Mouse (Mus musculus): ENCODE measurements at regions not wholly inside any gene's neighbourhood (a gene's known extent, or its start where the extent isn't known, plus 50 kb on each side); places are given as distances from the start of the nearest gene placed in this dataset.

GRCm38 (mm10) chr8:26350616-26351015 lies 231.3 kb downstream of the Gm45692 start:
- in situ Hi-C loops (cut with MboI; ENCODE audit: low pct_ligation_motif_present, low pct_unique_long_range_greater_than_20kb, low sequenced_read_pairs) = no loop called here
- no peaks in the 10 kb centered on the region for H3K36me3 ChIP-seq (replicated peaks in 1 of 2; ENCODE audit: control insufficient read depth in 1 of 2, insufficient read depth in 1 of 2, low read length in 1 of 2)
- no peaks in the 10 kb centered on the region for H3K9me3 ChIP-seq (replicated peaks; ENCODE audit: low read length)
- TF ChIP-seq RCOR1 (conservative IDR thresholded peaks at IDR 0.05; ENCODE audit: low read depth, low read length) (no peak), ZMIZ1 (IDR thresholded peaks at IDR 0.05; ENCODE audit: low read depth, low read length) (no peak), SIN3A (IDR thresholded peaks at IDR 0.05; ENCODE audit: low read length) (no peak), RAD21 (IDR thresholded peaks at IDR 0.05; ENCODE audit: low read depth, low read length) (no peak), MEF2A (IDR thresholded peaks at IDR 0.05; ENCODE audit: borderline replicate concordance, low read depth, low read length) (no peak), POLR2AphosphoS2 (IDR thresholded peaks at IDR 0.05; ENCODE audit: low read depth, low read length) (no peak), KAT2A (IDR thresholded peaks at IDR 0.05; ENCODE audit: insufficient replicate concordance, low read length) (no peak), USF1 (IDR thresholded peaks at IDR 0.05; ENCODE audit: low read depth, low read length) (no peak)
- H3K4me3 ChIP-seq (replicated peaks in 1 of 3; ENCODE audit: low read depth in 2 of 3, low read length in 2 of 3, poor library complexity in 1 of 3) = no peak overlapping the region
- no peak overlapping the region for H3K4me2 ChIP-seq (ENCODE audit: insufficient read depth, low read depth, poor library complexity, severe bottlenecking)
- no peak for DNase-seq (ENCODE audit: extremely low read depth)
- H3K9ac ChIP-seq (ENCODE audit: insufficient read depth, low read depth) = no peak overlapping the region
- peaks cover under 1 to 12% of the 10 kb centered on the region in 2 experiments; a peak in 3 of 4 replicates for H3K4me1 ChIP-seq (ENCODE audit: control insufficient read depth in 1 of 2, insufficient read depth in 2 of 2)
- dilution Hi-C loops (cut with MboI; ENCODE audit: extremely low pct_ligation_motif_present, extremely low pct_unique_long_range_greater_than_20kb, low sequenced_read_pairs) = no loop called here
- H3K27me3 ChIP-seq (replicated peaks) = no peaks in the 10 kb centered on the region
- H3K79me2 ChIP-seq (replicated peaks; ENCODE audit: control insufficient read depth, extremely low read depth, insufficient read depth, poor library complexity, severe bottlenecking) = no peaks in the 10 kb centered on the region
- H3K27ac ChIP-seq (ENCODE audit: insufficient read depth, low read depth) = no peak overlapping the region

GRCm38 (mm10) chr8:26351643-26352540 lies 232.6 kb downstream of the Gm45692 start:
- H3K36me3 ChIP-seq (replicated peaks in 1 of 2; ENCODE audit: control insufficient read depth in 1 of 2, insufficient read depth in 1 of 2, low read length in 1 of 2) = no peaks in the 10 kb centered on the region
- in situ Hi-C loops (cut with MboI; ENCODE audit: low pct_ligation_motif_present, low pct_unique_long_range_greater_than_20kb, low sequenced_read_pairs) (no loop called here), dilution Hi-C loops (cut with MboI; ENCODE audit: extremely low pct_ligation_motif_present, extremely low pct_unique_long_range_greater_than_20kb, low sequenced_read_pairs) (no loop called here)
- H3K4me2 ChIP-seq (ENCODE audit: insufficient read depth, low read depth, poor library complexity, severe bottlenecking) = no peak overlapping the region
- H3K27ac ChIP-seq (ENCODE audit: insufficient read depth, low read depth) = no peak overlapping the region
- H3K9ac ChIP-seq (ENCODE audit: insufficient read depth, low read depth) = no peak overlapping the region
- peaks cover 3 to 15% of the 10 kb centered on the region in 2 experiments for H3K4me1 ChIP-seq (ENCODE audit: control insufficient read depth in 1 of 2, insufficient read depth in 2 of 2)
- no peaks in the 10 kb centered on the region for H3K9me3 ChIP-seq (replicated peaks; ENCODE audit: low read length)
- no peak overlapping the region for H3K4me3 ChIP-seq (replicated peaks in 1 of 3; ENCODE audit: low read depth in 2 of 3, low read length in 2 of 3, poor library complexity in 1 of 3)
- H3K79me2 ChIP-seq (replicated peaks; ENCODE audit: control insufficient read depth, extremely low read depth, insufficient read depth, poor library complexity, severe bottlenecking) = no peaks in the 10 kb centered on the region
- no peak for TF ChIP-seq SIN3A (IDR thresholded peaks at IDR 0.05; ENCODE audit: low read length)
- no peak for TF ChIP-seq CHD1 (IDR thresholded peaks at IDR 0.05; ENCODE audit: low read depth, low read length)
- no peak for TF ChIP-seq KAT2A (IDR thresholded peaks at IDR 0.05; ENCODE audit: insufficient replicate concordance, low read length)
- TF ChIP-seq CHD2 (IDR thresholded peaks at IDR 0.05; ENCODE audit: low read length) = no peak
- TF ChIP-seq RAD21 (IDR thresholded peaks at IDR 0.05; ENCODE audit: low read depth, low read length) = no peak
- TF ChIP-seq USF2 (conservative IDR thresholded peaks at IDR 0.05; ENCODE audit: low read depth, low read length) = no peak
- no peak for TF ChIP-seq EP300 (IDR thresholded peaks at IDR 0.05; ENCODE audit: low read length)
- no peak for TF ChIP-seq MAZ (IDR thresholded peaks at IDR 0.05; ENCODE audit: low read depth, low read length)
- DNase-seq (ENCODE audit: extremely low read depth) = no peak
- H3K27me3 ChIP-seq (replicated peaks) = no peaks in the 10 kb centered on the region
